Mouse (Mus musculus) midbrain, embryonic 10.5 days (tissue): ENCODE results near the gene Klhl7. TPM values are rescaled to one million over a fixed set of nuclear protein-coding genes. Genes with fewer than 3 reads are reported as not detected.

ENCODE experiments used
- DNase-seq: peaks from one replicate; pipeline ENCODE4 v3.0.0-alpha.2; 2017; ENCODE audit warnings: low spot score
- H3K27ac ChIP-seq: fragments of 300-500 bp; sonication (generic); replicated peaks from 2 replicates; pipeline ENCODE4 v1.5.1; 2016; ENCODE audit warnings: mild to moderate bottlenecking
- H3K27me3 ChIP-seq: fragments of 300-500 bp; sonication (generic); 2 replicates; pipeline ENCODE4 v1.6.1; 2016; ENCODE audit warnings: low read depth, mild to moderate bottlenecking; ENCODE audit not compliant: poor library complexity, severe bottlenecking
- H3K36me3 ChIP-seq: fragments of 300-500 bp; sonication (generic); 2 replicates; pipeline ENCODE4 v1.6.1; 2016; ENCODE audit warnings: mild to moderate bottlenecking, moderate library complexity
- H3K4me1 ChIP-seq: fragments of 300-500 bp; sonication (generic); 2 replicates; pipeline ENCODE4 v1.6.1; 2016
- H3K4me3 ChIP-seq: fragments of 300-500 bp; sonication (generic); 2 replicates; pipeline ENCODE4 v1.5.1; 2016; ENCODE audit warnings: mild to moderate bottlenecking, moderate library complexity
- H3K9me3 ChIP-seq: fragments of 300-500 bp; sonication (generic); replicated peaks from 2 replicates; pipeline ENCODE4 v1.6.1; 2016; ENCODE audit warnings: mild to moderate bottlenecking
- WGBS: fragments of 180-500 bp; shearing (Covaris S2); methylation state at CpG from one replicate; pipeline ENCODE4 v1.1.7; 2016; 5-methylcytosine and 5-hydroxymethylcytosine counted together
- polyA plus RNA-seq: library from polyadenylated mRNA; unstranded; fragments of >200 nt; fragmentation: Nextera tagmentation; extraction: Ambion mirVana; gene quantifications from 2 replicates; pipeline ENCODE4 v1.2.1, GENCODE M21; 2016

The Klhl7 gene
- 70.6 and 84.1 TPM in 2 replicates for polyA plus RNA-seq

GRCm38 (mm10) chr5:24100106-24100809 is at the start of gene Klhl7:
Klhl7 (plus strand) TSS chr5:24100605.
- Histone ChIP-seq H3K9me3 (no peaks in the 10 kb centered on the region), H3K36me3 (no peaks in the 10 kb centered on the region), H3K27ac (peak within 1 kb of the TSS; percentile 97), H3K4me3 (peak within 1 kb of the TSS; percentile 78), H3K27me3 (no peaks in the 10 kb centered on the region), H3K4me1 (peaks cover 20% of the 10 kb centered on the region)
- DNase-seq = peak; percentile 92
- 2% methylated on average over 47 of the region's 47 CpGs for WGBS

DNA sequence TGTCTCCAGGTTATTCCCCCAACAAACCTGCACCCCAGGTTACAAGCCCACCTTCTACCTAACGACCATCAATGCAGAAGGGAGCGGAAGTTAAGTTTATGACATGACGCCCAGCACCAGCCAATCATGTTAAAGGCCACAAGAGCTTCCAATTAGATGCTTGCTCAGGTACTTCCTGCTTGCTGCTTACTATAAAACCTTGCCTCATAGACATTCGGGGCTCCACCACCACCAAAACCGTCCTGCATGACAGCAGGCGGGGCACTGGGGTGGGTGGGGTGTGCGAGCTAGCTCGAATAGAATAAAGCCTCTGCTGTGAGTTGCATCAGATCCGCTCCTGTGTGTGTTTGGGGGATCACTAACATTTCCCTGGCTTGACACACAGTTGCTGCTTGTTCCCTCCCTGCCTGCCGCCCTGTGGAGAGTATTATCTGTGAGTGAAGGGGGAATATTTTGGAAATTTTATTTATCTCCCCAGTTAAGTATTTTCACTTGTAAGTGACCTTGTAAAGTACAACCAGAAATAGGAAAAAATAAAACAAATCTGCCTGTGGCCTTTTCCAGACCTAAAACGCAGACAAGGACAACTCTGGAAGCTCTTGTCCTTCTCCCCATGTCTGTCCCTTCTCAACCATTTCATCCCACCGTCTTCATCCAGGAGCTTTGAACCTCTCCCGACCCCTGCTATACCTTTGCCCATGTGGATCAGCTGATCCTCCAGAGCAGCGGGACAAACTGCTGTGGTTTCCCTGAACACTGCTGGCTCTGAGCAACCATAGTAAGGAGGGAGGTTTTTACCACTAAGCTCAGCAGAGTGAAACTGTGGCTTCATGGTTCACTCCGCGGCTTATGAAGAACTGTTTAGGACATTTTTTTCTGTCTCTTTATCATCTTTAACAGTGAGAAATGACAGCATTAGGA is 48.4 kb upstream of the Klhl7 start:
- H3K36me3 ChIP-seq = no peaks in the 10 kb centered on the region
- no peak for DNase-seq
- H3K27ac ChIP-seq = no peak overlapping the region
- H3K4me3 ChIP-seq = no peak overlapping the region
- H3K9me3 ChIP-seq = 0 out of 2 replicates have a peak, but pooled peaks cover 7% of the 10 kb centered on the region
- H3K27me3 ChIP-seq = no peaks in the 10 kb centered on the region
- 71% methylated on average over 16 of the region's 16 CpGs for WGBS
- peaks cover 3% of the 10 kb centered on the region; the same call in 1 of the 2 replicates for H3K4me1 ChIP-seq

DNA sequence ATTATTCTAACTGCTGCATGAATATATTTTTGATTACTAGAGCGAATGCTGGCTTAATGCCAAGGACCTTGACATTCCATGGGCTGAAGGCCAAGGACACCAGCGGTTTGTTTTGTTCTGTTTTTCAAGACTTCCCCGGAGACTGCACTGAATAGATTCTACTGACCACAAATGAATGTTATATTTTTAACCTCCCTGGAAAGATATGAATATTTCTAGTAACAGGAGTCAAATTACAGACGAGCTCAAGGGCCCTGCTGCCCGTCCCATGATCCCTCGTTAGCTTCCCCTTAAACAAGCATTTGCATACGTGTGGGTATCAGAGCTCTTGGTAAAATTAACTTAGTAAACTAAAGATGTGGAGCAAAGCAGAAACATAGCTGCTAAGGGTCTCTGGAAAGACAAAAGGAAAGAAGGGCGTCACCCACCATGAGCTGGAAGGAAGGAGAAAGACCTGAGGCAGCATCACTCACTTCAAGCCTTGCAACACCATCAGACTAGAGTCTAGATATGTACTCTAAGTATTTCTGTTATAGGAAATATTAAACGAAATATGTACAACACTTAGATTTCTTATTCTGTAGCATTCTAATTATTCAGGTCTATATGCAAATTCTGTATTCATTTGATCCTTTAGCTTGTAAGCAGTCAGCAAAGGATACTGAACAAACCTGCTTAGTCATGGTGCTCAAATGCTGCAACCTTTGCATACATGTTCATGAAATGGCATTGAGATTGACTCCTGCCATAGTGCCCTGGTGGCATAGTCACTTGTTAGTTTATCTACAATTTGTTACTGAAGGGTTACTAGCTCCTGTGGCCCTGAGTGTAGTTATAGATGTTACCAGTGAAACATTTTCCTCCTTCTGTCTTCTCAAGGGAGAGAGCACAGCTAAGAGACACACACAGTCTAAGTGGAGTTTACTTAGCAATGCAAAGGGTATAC is 46.9 kb upstream of the Klhl7 start:
- WGBS = 86% methylated on average over 9 of the region's 9 CpGs
- no peaks in the 10 kb centered on the region for H3K4me1 ChIP-seq
- no peaks in the 10 kb centered on the region for H3K36me3 ChIP-seq
- peaks cover 14% of the 10 kb centered on the region; the same call in 1 of the 2 replicates for H3K9me3 ChIP-seq
- DNase-seq = no peak
- H3K27me3 ChIP-seq = no peaks in the 10 kb centered on the region
- H3K27ac ChIP-seq = no peak overlapping the region
- H3K4me3 ChIP-seq = no peak overlapping the region

GRCm38 (mm10) chr5:24054382-24054781 is 46.0 kb upstream of the Klhl7 start:
- Histone ChIP-seq H3K27ac (no peak overlapping the region), H3K9me3 (peaks cover 14% of the 10 kb centered on the region; the same call in 1 of the 2 replicates), H3K36me3 (no peaks in the 10 kb centered on the region), H3K4me3 (no peak overlapping the region), H3K27me3 (no peaks in the 10 kb centered on the region), H3K4me1 (no peaks in the 10 kb centered on the region)
- WGBS = 83% methylated on average over 3 of the region's 3 CpGs
- no peak for DNase-seq

DNA sequence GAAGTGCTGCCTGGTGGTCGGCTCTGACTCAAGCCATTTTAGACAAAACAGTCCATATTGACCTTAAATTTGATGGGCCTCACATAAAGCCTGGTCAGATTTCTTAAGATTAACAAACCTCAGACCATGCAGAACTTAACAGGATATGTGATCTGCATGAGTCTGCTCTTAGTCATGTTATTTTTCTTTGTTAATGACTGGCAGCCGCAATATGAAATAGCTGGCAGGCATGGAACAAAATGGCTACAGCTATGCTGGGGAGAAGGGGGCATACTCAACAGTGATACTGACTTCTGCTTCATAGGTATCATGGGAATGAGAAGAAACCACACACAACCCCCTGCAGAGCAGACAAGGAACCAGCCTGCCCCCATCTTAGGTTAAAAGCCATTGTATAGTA is 43.5 kb upstream of the Klhl7 start:
- 91% methylated on average over 2 of the region's 2 CpGs for WGBS

DNA sequence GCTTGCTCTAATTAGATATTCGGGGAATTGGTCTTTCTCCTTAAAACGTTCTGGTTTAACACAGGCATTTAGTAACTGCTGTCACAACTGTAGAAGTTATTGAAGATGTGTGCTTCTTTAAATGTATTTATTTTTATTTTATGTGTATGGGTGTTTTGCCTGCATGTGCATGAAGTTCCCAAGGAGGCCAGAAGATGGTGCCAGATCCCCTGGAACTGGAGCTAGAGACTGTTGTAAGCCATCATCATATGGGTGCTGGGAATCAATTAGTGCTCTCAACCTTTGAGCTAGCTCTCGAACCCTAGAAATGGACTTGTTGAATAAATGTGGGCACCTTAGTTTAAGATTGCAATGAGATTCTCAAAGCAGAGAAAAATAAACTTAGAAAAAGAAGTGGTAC is 42.8 kb upstream of the Klhl7 start:
- 76% methylated on average over 3 of the region's 3 CpGs for WGBS
- H3K27me3 ChIP-seq = no peaks in the 10 kb centered on the region
- no peak for DNase-seq

More for the DNA sequence above, 43.5 kb upstream of the Klhl7 start:
- H3K27ac ChIP-seq = no peak overlapping the region
- no peak overlapping the region for H3K4me3 ChIP-seq
- H3K4me1 ChIP-seq = no peaks in the 10 kb centered on the region
- peaks cover 14% of the 10 kb centered on the region; the same call in 1 of the 2 replicates for H3K9me3 ChIP-seq
- DNase-seq = no peak
- no peaks in the 10 kb centered on the region for H3K36me3 ChIP-seq
- H3K27me3 ChIP-seq = no peaks in the 10 kb centered on the region

GRCm38 (mm10) chr5:24060949-24061348 is 39.5 kb upstream of the Klhl7 start:
- no peak for DNase-seq
- Histone ChIP-seq H3K9me3 (peaks cover 7% of the 10 kb centered on the region; the same call in 1 of the 2 replicates), H3K36me3 (no peaks in the 10 kb centered on the region), H3K4me1 (no peaks in the 10 kb centered on the region), H3K4me3 (no peak overlapping the region), H3K27ac (no peak overlapping the region), H3K27me3 (no peaks in the 10 kb centered on the region)
- 80% methylated on average over 3 of the region's 3 CpGs for WGBS

More for the DNA sequence above, 42.8 kb upstream of the Klhl7 start:
- Histone ChIP-seq H3K27ac (no peak overlapping the region), H3K4me1 (no peaks in the 10 kb centered on the region), H3K4me3 (no peak overlapping the region), H3K36me3 (no peaks in the 10 kb centered on the region), H3K9me3 (peaks cover 14% of the 10 kb centered on the region; the same call in 1 of the 2 replicates)

DNA sequence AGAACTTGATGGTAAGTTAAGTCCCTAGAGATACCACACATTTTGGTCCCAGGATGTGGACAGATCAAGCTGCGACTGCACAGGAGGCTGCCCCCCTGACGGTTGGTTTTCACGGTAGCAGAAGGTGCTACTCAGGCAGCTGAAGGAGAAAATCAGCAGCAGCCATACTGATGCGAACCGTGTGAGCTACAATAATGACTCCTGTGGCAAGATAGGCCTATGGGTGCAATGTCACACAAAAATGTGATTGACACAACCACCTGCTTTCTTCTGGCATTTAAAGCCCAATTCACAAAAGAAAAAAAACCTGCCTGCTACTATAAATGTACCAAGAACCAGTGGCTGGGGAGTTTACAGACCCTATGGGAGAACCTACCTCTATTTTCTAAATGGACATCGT is 37.4 kb upstream of the Klhl7 start:
- 89% methylated on average over 6 of the region's 6 CpGs for WGBS
- Histone ChIP-seq H3K27me3 (no peaks in the 10 kb centered on the region), H3K4me3 (no peak overlapping the region), H3K9me3 (0 out of 2 replicates have a peak, but pooled peaks cover 1% of the 10 kb centered on the region), H3K27ac (no peak overlapping the region), H3K36me3 (no peaks in the 10 kb centered on the region), H3K4me1 (no peaks in the 10 kb centered on the region)
- no peak for DNase-seq

GRCm38 (mm10) chr5:24063545-24063944 is 36.9 kb upstream of the Klhl7 start:
- H3K4me1 ChIP-seq = no peaks in the 10 kb centered on the region
- H3K27me3 ChIP-seq = no peaks in the 10 kb centered on the region
- H3K4me3 ChIP-seq = no peak overlapping the region
- no peaks in the 10 kb centered on the region for H3K36me3 ChIP-seq
- no peaks in the 10 kb centered on the region for H3K9me3 ChIP-seq
- whole genome bisulfite sequencing = 80% methylated on average over 4 of the region's 4 CpGs
- H3K27ac ChIP-seq = no peak overlapping the region
- no peak for DNase-seq

DNA sequence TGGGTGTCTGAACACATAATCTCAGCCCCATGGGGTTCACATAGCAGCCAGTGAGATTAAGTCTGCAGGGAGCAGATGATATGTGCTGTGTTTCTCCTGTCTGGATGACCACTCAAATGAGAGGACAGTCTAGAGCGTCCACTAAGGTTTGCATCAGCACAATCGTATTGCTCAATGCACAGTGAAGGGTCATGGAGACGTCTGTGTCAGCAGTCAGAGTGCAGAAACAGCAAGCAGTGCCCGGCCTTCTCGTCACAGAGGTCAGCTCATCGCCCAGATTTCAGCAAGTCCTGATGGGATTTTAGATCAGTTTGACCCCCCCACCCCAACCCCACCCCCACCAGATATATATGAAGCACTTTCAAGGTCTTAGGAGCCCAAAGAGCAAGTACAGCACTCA is 31.4 kb upstream of the Klhl7 start:
- Histone ChIP-seq H3K36me3 (no peaks in the 10 kb centered on the region), H3K27ac (no peak overlapping the region), H3K4me3 (no peak overlapping the region), H3K9me3 (no peaks in the 10 kb centered on the region), H3K27me3 (no peaks in the 10 kb centered on the region), H3K4me1 (no peaks in the 10 kb centered on the region)
- WGBS = 81% methylated on average over 6 of the region's 6 CpGs
- no peak for DNase-seq

DNA sequence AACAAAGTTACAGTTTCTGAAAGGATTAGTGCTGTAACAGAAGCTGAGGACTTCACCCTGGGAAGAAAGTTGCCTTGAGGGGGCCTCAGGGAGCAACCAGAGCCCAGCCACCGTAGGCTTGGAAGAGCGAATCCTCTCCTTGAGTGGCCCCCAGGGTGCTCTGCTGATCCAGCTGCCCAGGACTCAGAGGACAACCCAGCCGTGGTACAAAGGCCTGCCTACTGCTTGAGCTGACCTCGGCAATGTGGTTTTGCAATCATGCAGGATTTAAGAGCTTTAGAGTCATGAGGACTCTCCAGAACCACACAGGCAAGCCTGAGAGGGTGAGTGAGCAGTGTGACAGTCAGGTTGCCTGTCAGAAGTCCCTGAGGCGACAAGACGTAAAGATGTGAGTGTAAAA is 28.4 kb upstream of the Klhl7 start:
- Histone ChIP-seq H3K4me1 (peaks cover 5% of the 10 kb centered on the region), H3K4me3 (no peak overlapping the region), H3K27ac (no peak overlapping the region), H3K9me3 (no peaks in the 10 kb centered on the region), H3K36me3 (no peaks in the 10 kb centered on the region), H3K27me3 (no peaks in the 10 kb centered on the region)
- 71% methylated on average over 6 of the region's 6 CpGs for WGBS
- no peak for DNase-seq
